Mouse (Mus musculus): ENCODE data around the gene Bmx. TPM values are rescaled to one million over a fixed set of nuclear protein-coding genes. Genes with fewer than 3 reads are reported as not detected.

Bmx gene
- polyA plus RNA-seq, 1 experiment = not detected

DNA sequence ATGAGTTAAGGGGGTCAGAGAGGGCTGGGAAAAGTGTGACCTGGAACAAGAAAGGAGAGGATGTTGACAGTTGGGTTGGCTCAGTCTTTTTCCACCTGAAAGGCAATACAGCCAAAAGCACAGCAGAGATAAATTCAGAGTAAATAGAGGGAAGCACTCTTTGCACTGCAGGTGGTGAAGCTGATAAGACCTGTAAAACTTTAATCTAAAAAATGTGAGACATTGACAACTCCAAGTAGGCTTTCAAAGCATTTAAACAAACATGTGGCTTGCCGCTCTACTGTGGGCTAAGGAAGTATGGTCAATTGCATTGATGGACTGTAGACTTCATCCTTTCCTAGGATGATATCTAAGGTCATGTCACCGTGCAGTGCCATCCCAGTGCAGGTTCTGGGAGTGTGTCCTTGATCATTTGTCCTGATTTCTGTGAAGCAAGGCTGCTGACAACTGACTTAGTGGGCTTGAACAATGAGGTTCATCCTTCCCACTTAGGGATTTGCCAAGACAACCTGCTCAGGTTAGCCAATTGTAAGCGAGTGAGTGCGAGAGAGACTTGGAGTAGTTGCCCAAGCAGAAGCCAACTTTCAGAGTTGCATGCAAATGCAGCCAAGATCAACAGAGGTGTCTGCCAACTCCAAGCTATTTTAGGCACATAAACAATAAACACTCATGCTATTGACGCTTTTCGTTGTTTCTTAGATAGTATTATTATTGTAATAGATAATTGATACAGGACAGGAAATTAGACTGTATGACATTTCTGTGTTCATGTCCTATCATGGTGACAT, 112.3 kb downstream of the Bmx start:
- H3K4me1 ChIP-seq (ENCODE audit: control insufficient read depth, insufficient read depth, low read length) = no peaks in the 10 kb centered on the region
- H3K4me3 ChIP-seq (ENCODE audit: insufficient read depth, low read length) = no peak overlapping the region
- H3K27ac ChIP-seq (ENCODE audit: insufficient read depth, low read length) = no peak overlapping the region
- TF ChIP-seq POLR2A (IDR thresholded peaks at IDR 0.05; ENCODE audit: low read depth, low read length) = no peak

Other genes with a start within 250 kb of the Bmx start
- 7.5 and 9.0 TPM in 2 replicates for gene Car5b, start 230.2 kb downstream of the Bmx start, polyA plus RNA-seq (2011; ENCODE audit: insufficient read length, low read depth, missing spikeins)
- gene Siah1b, start 181.7 kb downstream of the Bmx start, polyA plus RNA-seq (2011; ENCODE audit: insufficient read length, low read depth, missing spikeins) = 6.2 and 9.8 TPM in 2 replicates
- gene Cltrn, start 169.4 kb downstream of the Bmx start, polyA plus RNA-seq (2011; ENCODE audit: insufficient read length, low read depth, missing spikeins) = not detected in 2 replicates
- gene Ace2, start 118.9 kb downstream of the Bmx start, polyA plus RNA-seq (2011; ENCODE audit: insufficient read length, low read depth, missing spikeins) = not detected in 2 replicates
- 11.8 and 14.6 TPM in 2 replicates for gene Pir, start 11.2 kb upstream of the Bmx start, polyA plus RNA-seq (2011; ENCODE audit: insufficient read length, low read depth, missing spikeins)
- 34.7 and 58.0 TPM in 2 replicates for gene Vegfd, start 115.2 kb upstream of the Bmx start, polyA plus RNA-seq (2011; ENCODE audit: insufficient read length, low read depth, missing spikeins)
- 11.3 and 13.7 TPM in 2 replicates for gene Piga, start 161.6 kb upstream of the Bmx start, polyA plus RNA-seq (2011; ENCODE audit: insufficient read length, low read depth, missing spikeins)
- gene Asb11, start 178.8 kb upstream of the Bmx start, polyA plus RNA-seq (2011; ENCODE audit: insufficient read length, low read depth, missing spikeins) = not detected in 2 replicates
- gene Asb9, start 248.1 kb upstream of the Bmx start, polyA plus RNA-seq (2011; ENCODE audit: insufficient read length, low read depth, missing spikeins) = not detected in 2 replicates